Mouse (Mus musculus) ovary, adult 18-20 months (tissue): ENCODE results near the gene Tdg.

ENCODE experiments used
- DNase-seq: peaks from one replicate; pipeline ENCODE4 v3.0.0; 2022; ENCODE audit warnings: low spot score, mixed read lengths

The Tdg gene

DNA sequence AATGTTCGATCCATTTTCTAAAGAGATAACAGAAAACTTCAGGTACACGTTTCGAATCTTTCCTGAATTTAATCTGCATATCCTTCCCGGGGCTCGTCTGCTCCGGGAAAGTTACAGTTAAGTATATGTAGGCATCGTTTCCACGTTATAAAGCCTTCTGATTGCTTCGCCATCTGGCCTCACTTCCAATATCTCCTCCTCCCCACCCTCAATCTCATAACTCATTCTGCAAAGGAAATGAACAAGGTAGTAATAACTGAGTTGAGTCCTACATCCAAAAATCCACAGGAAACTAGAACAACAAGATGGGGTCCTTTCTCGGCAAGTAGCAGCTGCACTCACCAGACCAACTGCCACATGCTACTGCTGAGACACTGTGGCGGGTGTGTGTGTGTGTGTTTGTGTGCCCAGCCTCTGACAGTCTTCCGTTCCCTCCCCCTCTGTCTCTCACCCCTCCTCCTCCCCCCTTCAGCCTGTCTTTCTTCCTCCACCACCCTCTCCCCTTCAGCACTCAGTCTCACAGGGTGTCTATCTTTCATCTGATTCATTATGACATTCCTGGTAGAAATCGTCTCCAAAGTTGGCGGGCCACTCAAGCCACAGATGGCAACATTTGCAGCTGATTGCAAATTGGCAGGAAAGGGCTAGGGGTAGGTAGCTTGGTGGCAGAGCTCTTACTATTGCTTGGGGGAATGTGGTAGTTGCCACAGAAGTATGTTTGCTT, 32.8 kb downstream of the Tdg start:
- DNase-seq, result no peak

DNA sequence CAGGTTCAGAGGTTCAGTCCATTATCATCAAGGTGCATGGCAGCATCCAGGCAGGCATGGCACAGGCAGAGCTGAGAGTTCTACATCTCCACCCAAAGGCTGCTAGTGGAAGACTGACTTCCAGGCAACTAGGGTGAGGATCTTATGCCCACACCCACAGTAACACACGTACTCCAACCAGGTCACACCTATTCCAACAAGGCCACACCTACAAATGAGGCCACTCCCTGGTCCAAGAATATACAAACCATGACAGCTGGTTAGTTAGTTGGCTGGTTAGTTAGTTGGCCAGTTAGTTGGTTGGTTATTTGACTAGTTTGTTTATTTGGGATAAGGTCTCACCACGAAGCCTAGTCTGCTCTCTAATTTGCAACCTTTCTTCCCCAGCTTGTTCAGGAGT, 33.7 kb downstream of the Tdg start:
- DNase-seq, result no peak

DNA sequence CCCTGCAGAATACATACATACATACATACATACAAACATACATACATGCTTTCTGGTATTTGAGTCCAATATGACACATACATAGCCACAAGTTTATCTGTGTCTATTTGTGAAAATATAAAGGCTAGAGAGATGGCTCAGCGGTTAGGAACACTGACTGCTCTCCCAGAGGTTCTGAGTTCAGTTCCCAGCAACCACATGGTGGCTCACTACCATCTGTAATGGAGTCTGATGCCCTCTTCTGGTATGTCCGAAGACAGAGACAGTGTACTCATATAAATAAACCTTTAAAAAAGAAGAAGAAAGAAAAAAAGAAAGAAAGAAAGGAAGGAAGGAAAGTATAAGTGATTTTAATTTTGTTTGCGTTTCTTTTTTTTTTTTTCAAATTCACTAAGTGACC, 36.3 kb downstream of the Tdg start:
- DNase-seq, result no peak

DNA sequence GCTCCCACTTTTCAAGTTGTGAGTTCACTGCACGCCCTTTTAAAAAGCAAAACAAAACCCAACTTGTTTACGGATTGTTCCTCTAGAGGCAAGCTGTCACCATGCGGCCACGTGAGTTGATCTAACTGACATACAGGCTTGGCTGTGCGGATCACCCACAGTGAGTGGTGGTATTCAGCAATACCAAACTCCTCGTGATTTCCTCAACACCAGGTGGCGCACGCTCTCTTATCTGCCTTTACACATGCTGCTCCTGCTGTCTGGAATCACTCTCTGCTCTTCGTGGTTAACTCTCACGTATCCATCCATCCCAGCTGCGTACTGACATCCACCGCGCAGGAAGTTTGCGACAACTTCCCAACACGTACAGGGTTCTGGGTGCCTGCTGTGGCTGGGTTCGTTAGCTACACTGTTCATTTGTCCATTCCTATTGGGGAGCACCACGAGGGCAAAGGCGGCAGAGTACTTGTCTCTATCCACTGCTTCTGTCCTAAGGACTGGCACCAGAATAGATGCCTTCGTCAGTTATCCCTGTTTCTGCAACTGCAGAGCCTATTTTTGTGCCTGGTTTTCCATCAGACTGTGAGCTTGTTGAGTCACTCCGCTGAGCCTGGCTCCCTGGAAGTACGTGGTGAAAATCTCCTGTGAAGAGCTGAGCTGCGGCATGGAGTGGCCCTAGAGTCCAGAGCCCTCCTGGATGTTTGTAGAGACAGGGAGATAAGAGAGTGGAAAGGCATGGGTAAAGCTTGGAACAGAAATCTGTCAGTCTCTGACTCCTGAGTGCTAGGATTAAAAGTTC, 37.0 kb downstream of the Tdg start:
- DNase-seq, result peak; percentile 60

DNA sequence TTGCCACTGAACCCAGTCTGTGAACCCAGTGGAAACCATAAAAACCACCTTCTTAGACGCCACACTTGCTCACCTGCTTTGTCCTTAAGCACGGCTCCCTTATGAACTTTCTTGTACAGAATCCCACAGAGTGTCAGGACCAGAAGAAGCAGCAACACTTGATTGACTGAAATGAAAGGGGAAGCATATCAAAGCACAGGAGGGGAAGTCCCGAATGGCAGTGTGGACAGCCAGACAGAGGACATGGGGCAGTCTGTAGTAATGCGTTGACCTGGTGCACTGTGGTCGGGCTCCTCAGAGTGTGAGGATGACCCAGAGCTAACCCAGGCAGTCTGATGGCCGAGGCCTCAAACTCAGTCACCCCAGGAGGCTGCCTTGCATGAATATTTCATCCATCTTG, 40.6 kb downstream of the Tdg start:
- no peak for DNase-seq

DNA sequence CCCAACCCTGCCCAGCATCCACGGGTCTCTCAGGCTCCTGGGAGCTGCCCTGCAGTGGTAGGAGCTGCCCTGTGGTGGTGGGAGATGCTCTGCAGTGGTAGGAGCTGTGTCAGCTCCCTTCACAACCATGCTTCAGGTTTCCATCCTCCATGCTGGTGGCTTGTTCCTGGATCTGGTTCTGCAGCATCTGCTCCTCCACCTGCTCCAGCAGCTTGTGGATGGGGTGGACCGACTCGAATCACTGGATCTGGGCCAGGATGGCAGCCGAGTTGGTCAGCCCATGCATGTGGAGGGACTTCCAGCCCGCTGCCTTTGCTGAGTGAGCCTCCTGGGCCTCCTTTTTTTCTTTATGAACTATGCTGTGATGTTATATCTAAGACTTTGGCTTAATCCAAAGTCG, 47.3 kb downstream of the Tdg start:
- no peak for DNase-seq

DNA sequence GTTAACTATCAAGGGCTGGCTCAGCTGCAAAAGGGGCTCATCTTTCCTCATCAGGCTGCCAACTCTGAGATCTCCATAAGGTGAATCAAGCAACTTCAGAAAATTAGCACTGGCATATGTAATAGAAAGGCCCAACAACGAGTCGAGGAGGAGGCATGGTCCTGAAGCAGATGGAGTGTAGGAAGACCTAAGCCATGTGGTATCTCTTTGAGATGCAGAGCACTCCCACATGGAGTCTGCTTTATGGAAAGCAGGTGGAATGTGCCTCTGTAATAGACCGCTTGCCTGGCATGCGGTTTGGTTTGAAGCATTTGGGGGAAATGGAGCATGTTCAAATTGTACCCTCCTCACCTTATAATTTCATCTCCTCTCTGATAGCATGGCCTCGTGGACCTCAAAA, 51.1 kb downstream of the Tdg start:
- no peak for DNase-seq

DNA sequence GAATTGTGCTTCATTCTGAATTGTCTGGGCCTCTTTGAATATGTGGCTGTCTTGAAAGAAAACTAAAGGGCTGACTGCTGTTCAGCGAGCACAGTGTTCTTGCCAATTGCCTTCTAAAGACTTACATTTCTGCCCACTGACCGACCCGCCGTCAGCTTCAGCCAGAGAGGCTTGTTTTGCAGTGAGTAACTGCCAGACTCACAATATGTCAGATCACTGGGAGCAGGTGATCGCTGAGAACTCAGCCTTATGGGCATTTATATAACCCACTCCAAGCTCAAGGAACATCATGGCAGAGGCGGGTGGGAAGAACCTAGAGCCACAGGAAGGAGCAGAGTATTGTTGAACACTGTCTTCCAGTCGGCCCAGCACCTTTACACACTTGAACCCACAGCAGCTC, 52.0 kb downstream of the Tdg start:
- DNase-seq, result no peak

DNA sequence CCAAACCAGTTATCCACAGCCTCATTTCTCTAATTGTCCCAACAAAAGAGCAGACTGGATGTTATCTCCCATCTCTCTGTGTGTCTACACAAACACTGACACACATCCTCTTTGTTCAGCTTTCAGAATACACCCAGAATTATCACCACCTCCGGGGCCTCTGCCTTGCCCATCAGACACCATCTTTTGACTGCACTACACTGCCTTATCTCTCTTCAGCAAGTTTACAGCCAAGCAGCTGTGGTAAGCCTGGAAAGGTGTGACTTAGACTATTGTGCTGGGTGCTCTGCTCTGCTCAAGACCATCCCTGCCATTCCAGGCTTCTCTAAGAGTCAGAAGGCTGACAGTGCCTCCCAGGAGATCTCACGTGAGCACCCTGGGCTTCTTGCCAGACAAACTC, 55.8 kb downstream of the Tdg start:
- no peak for DNase-seq

DNA sequence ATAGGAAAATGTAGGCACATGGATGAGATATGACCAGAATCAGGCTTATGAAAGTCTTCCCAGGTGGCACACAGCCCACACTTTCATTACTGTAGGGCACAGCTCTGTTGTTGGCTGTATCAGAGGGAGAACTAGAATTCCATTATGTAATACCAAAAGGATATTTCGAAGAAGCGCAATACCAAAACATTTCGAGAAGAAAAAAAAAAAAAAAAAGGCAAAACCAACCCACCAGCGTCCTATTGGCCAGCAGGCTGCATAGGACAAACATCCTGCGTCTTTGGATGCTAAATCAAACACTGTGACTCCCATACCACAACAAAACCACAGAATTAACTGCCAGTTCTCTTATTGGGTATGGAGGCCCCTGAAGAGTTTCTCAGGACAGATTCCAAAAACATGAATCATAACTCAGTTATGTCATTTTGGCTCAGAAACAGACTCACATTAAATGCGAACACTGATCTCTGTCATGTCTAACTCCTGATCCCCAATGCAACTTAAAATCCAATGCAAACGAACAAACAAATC, 60.1 kb downstream of the Tdg start:
- no peak for DNase-seq

DNA sequence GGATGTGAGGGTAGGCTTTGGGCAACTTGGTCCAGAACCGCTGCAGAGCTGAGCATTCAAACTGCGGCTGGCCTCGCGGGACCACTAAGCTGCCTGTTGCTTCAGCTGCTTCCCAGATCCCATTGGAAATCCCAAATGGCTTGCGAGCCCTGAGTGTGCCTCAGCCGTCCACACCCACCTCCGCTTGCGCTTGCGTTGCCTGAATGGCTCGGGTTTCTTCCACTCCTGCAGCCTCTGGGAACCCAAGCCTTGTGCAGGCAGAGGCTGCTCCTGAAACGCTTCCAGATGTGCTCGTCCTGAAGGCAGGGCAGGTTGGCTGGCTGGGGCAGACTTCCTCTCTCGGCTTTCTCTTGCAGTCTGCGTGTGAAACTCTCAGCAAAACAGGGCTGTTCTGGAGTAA, 60.9 kb downstream of the Tdg start, which contains the start of gene Glt8d2:
Gene Glt8d2 (minus strand): TSS at position 157 of the 400 bp plus-strand sequence.
- DNase-seq, result peak; percentile 38

DNA sequence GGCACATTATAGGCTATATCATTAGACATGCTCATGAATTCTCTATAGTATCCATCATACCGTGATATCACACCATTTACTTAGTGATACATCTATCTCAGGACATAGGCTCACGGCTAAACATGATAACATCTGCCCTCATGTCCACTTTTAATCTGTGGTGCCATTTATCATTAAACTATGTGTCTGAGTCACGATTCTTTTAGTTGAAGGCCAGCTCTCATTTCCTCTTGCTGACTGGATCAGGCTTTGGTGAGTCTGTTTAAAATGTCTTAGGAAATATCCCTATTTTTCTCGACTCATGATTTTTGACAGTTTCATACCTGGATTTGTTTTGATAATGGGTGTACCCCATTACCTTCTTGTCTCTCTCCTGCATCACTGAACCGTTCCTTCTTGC, 66.3 kb downstream of the Tdg start, which contains the start of gene Hcfc2:
Gene Hcfc2 (plus strand): TSS at position 205 of the 400 bp plus-strand sequence.
- no peak for DNase-seq

DNA sequence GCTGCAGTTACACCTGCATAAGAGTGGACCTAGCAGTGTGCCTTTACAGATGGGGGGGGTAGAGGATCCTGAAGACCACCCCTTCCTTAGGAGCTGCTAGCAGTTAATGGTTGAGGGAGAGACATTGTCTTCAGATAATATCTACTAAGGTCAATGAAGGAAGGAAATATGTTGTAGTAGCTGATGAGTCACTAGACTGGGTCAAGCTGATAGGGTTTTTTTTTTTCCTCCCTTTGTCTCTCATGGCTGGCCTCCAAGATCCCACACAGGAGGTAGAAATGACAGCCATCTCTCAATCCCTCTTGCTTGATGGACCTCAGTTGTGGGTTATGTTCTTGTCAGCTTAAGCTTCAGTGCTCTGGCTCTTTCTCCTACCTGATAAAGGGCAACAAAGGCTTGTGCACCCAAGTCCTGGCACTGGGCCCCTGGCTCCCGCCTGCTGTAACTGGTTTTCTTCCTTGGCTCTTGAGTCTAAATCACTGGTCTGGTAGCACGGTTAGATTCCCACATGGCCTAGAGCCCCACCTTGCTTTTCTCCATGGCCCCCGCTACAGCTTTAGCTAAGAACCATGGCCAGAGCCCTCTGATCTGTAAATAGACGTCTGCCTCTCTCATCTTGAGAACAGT, 66.9 kb downstream of the Tdg start:
- no peak for DNase-seq

DNA sequence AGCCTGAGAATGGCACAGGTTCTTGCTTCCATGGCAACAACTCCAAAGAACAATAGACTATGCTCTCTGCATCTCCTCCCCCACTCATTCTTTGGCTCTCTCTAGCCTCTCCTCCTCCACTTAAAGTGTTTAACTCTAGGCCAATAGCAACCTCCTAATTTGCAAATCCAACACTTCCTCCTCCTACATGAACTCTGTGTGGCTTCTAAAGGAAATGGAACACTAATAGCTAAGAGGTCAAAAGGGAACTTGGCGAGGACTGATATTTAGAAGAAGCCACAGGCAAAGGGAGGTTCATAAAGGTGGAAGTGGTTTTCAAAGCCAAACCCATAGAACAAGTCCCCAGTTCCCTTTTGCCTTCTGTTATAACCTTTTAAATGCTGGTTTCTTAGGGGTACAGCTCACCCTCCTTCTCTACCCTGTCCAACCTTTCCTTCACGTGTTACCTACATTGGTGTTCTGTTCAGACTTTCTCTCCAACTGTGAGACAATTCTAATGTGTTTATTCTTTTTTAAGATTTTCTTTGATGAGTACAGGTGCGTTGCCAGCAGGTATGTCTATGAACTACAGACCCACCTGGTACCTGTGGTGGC, 67.8 kb downstream of the Tdg start:
- DNase-seq, result no peak

DNA sequence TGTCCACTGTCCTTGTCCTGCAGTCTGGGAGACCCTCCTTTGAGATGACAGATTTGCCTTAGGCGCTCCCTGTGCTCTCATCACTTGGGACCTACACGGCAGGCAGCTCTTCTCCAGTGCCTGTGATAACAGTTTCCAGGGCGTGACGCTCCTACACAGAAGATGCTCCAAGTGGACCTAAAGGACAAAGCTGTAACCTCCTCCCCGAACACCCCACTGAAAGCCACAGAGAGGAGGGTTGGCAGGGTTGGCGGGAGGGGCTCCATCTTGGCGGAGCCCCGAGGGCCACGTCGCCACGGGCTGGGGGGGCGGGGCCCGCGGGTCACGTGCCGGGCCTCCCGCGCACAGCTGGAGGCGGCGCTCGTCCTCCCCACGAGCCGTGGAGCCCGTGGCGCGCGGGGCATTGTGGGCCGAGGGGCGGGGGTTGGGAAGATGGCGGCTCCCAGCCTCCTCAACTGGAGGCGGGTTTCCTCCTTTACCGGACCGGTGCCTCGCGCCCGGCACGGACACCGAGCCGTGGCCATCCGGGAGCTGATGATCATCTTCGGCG, 69.2 kb downstream of the Tdg start:
- peak; percentile 82 for DNase-seq

DNA sequence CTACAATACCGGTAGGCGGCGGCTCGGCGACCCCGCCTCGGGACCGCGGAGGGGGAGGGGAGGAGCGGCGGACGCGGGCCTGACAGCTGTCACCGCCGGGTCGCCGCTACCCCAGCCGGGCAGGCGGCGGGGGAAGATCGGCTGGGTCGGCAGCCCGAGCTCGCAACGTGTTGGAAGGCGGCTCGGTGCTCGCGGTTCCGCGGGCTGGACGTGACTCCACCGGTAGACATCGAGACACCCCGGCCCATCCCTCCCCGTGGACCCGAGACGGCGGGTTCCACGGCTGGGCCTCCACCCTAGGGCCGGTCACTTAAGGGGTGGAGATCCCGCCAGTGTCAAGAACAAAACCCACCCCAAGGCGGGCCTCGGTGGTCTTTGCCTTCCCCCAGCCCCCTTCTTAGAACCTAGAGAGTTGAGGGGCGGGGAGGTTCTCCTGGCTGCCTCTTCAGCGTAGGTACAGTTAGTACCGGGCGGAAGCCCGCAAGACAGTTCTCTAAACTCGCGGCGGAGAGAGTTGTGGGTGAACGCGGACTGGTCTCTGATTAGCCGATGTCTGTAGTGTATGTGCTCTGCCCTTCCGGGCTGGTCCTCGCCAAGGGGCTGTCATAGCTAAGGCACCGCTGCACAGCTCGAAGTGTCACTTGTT, 69.8 kb downstream of the Tdg start:
- no peak for DNase-seq
